ENCODE assay signal across 9 mouse cellular contexts in the genomic region with DNA sequence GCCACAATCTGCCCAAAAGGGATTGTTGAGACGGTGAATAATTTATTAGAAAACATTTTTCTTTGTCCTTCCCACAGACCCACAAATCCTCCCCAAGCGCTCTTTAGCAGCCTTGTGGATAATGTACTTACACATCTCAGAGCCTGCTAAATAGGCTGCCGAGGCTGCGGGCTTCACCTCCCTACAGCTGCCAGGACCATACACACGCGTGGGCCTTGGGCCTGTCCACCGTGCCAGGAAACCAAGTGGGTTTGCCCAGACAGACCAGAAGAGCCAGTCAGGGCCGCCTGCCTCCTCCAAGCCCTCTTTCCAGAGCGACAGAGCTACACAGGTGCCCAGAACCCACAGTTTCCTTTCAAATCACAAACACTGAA.
DNase-seq lines count a peak whose midpoint lies in the region; ATAC-seq and TF ChIP-seq lines count a peak whose summit lies in the region.
"Had no signal": no experiment of that assay in that cellular context is flagged by ENCODE, and none has a peak within 500 bp of the region (broad histone marks: within the 10 kb centered on the region; RNA-seq: fewer than 3 reads in every experiment).

No protein-coding gene starts in this region.

- no peaks in the 10 kb centered on the region for H3K27me3 ChIP-seq in lung, embryonic 14.5 days (ENCODE audit: insufficient read depth, low read length)
- H3K27me3 ChIP-seq in limb, embryonic 12.5 days, result peaks cover 6% of the 10 kb centered on the region; the same call in 1 of the 2 replicates
- no peaks in the 10 kb centered on the region for H3K27me3 ChIP-seq in stomach, postnatal 0 days (ENCODE audit: control insufficient read depth, insufficient read depth, low read length)

- H3K4me1 ChIP-seq in lung, embryonic 14.5 days (ENCODE audit: insufficient read depth), result no peaks in the 10 kb centered on the region
- no peaks in the 10 kb centered on the region for H3K4me1 ChIP-seq in limb, embryonic 12.5 days (replicated peaks)
- H3K4me1 ChIP-seq in stomach, postnatal 0 days (replicated peaks; ENCODE audit: control insufficient read depth, insufficient read depth), result no peaks in the 10 kb centered on the region

- H3K36me3 ChIP-seq in lung, embryonic 14.5 days (ENCODE audit: insufficient read depth), result no peaks in the 10 kb centered on the region
- no peaks in the 10 kb centered on the region for H3K36me3 ChIP-seq in limb, embryonic 12.5 days
- no peaks in the 10 kb centered on the region for H3K36me3 ChIP-seq in stomach, postnatal 0 days (ENCODE audit: control insufficient read depth, insufficient read depth, low read length)

- no peak overlapping the region for H3K9ac ChIP-seq in lung, embryonic 14.5 days
- no peak overlapping the region for H3K9ac ChIP-seq in limb, embryonic 12.5 days (replicated peaks)
- no peak overlapping the region for H3K9ac ChIP-seq in stomach, postnatal 0 days (ENCODE audit: low read length)

- no peak for TF ChIP-seq CTCF in lung, embryonic 14.5 days (IDR thresholded peaks at IDR 0.05; ENCODE audit: low read depth)
- TF ChIP-seq CTCF in stomach, postnatal 0 days (IDR thresholded peaks at IDR 0.05; ENCODE audit: low read depth), result no peak

- no peak overlapping the region for H3K27ac ChIP-seq in lung, embryonic 14.5 days (ENCODE audit: low read depth)
- no peak overlapping the region for H3K27ac ChIP-seq in limb, embryonic 12.5 days
- H3K27ac ChIP-seq in stomach, postnatal 0 days (replicated peaks), result no peak overlapping the region

- ATAC-seq in lung, embryonic 14.5 days (ENCODE audit: insufficient read depth), result no peak
- no peak for ATAC-seq in limb, embryonic 12.5 days (ENCODE audit: insufficient number of reproducible peaks, insufficient read depth, low FRiP score, low TSS enrichment, low read depth)
- ATAC-seq in stomach, postnatal 0 days (ENCODE audit: low FRiP score, low TSS enrichment), result no peak

- H3K4me2 ChIP-seq in lung, embryonic 14.5 days, result peak overlapping the region; percentile 55
- H3K4me2 ChIP-seq in limb, embryonic 12.5 days, result peak overlapping the region; percentile 61
- H3K4me2 ChIP-seq in stomach, postnatal 0 days (replicated peaks; ENCODE audit: low read depth), result peak overlapping the region; percentile 44

- WGBS in lung, embryonic 14.5 days, result 58% methylated on average over 9 of the region's 9 CpGs
- WGBS in limb, embryonic 12.5 days, result 65% methylated on average over 9 of the region's 9 CpGs
- 51% methylated on average over 9 of the region's 9 CpGs for WGBS in stomach, postnatal 0 days

- no peak for TF ChIP-seq EP300 in stomach, postnatal 0 days (optimal IDR thresholded peaks at IDR 0.05)

- H3K4me3 ChIP-seq in lung, embryonic 14.5 days (ENCODE audit: low read depth, low read length), result peak overlapping the region; percentile 28; the same call in 1 of the 2 replicates
- H3K4me3 ChIP-seq in limb, embryonic 12.5 days (replicated peaks), result peak overlapping the region; percentile 37
- H3K4me3 ChIP-seq in stomach, postnatal 0 days (ENCODE audit: low read depth, low read length), result no peak overlapping the region

- intact Hi-C loops in left cerebral cortex, postnatal 4 days (cut with DNase I), result no loop called here

- peak; percentile 28 to 33 for DNase-seq in cerebellum, postnatal 10 days
- no peak for DNase-seq in cerebellum, postnatal 36 days
- DNase-seq in lung, embryonic 14.5 days, result no peak
- DNase-seq in lung, postnatal 25 days (ENCODE audit: low spot score), result no peak
- DNase-seq in stomach, postnatal 0 days (ENCODE audit: low spot score), result no peak
- no peak for DNase-seq in left cerebral cortex, postnatal 4 days
- DNase-seq in urinary bladder, postnatal 4 days (ENCODE audit: low spot score in 2 of 2), result no peak
- DNase-seq: lung, postnatal 10 days had no signal

- H3K9me3 ChIP-seq in lung, embryonic 14.5 days (ENCODE audit: low read depth, low read length), result no peaks in the 10 kb centered on the region
- H3K9me3 ChIP-seq in limb, embryonic 12.5 days, result no peaks in the 10 kb centered on the region
- no peaks in the 10 kb centered on the region for H3K9me3 ChIP-seq in stomach, postnatal 0 days (ENCODE audit: control insufficient read depth, low read length)

Comparison
In these comparisons a context has a peak if more than half of its experiments do, and no peak if none do; other contexts are left out.
1. DNase-seq: peak in cerebellum, postnatal 10 days (2 of 2); none in cerebellum, postnatal 36 days (0 of 2), lung, embryonic 14.5 days (single experiment), lung, postnatal 25 days (single experiment), stomach, postnatal 0 days (single experiment), left cerebral cortex, postnatal 4 days (single experiment) and urinary bladder, postnatal 4 days (0 of 2).
2. Peak in every context shown above with its lines, with median percentiles within 50 percentile points of each other: H3K4me2 ChIP-seq.